Mouse (Mus musculus): ENCODE results near the gene Gm1673.
A peak's percentile ranks its signal among the peaks of the same experiment; 100 is the strongest.
"Not testable (repeated sequence)": the region's sequence is repeated elsewhere in the genome, so short reads cannot be mapped to it uniquely, and the experiment has no call there.

The Gm1673 gene

GRCm38 (mm10) chr5:33983309-33984121, at the start of gene Gm1673:
TSS of gene Gm1673 (plus strand) at chr5:33983433.
- DNase-seq (ENCODE audit: low spot score in 2 of 2), result peak; percentile 45 to 58

DNA sequence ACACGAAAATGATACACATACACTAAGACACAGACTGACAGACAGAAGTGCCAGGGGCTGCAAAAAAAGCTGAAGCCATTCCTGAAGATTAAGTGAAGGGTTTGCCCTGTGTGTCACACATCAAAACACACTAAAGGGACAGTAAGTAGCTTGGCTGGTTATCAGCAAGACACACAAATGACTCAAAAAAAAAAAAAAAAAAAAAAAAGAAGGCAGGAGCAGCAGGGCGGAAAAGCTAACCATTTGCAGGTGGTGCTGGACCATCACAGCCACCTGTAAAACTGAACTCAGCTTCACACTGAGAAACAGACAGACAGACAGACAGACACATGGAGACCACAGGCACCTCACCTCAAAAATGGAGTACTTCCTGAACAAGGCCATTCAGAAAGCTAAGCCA, 49.2 kb upstream of the Gm1673 start:
- no peak for DNase-seq (ENCODE audit: low spot score in 2 of 2)

DNA sequence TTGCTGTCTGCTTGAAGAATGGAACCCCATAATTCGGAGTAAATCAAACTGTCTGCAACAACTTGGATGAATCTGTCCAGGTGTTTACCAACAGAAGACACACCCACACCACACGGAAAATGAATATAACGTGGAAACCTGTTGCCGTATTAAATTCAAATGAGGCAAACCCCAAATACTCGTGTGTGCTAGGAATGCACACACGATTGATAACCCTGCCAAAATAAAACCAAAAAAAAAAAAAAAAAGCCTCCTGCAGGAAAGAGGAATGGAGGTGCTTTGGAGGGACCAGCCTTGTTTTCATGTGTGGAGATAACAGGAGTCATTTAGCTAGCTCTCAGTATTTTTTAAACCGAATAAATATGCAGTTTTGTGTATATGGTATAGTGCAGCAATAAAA, 48.4 kb upstream of the Gm1673 start:
- no peak for DNase-seq (ENCODE audit: low spot score in 2 of 2)

DNA sequence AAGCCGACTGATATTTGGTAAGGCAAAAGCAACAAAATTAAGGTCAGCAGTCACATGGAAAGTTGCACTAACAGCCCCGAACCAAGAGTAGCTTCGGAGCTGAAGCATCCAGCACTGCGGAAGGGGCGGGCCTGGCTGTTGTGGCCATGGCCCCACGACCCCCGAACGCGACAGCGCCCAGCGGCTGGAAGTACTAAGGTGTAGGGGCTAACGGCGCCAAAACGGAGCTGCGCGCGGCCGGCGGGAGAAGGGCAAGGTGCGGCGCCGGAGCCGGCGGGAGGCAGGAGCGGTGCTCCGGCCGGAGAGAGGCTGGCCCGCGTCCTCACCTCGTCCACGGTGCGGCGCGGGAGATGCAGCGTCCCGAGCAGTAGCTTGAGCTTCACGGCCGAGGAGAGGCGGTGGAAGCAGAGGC, 47.5 kb upstream of the Gm1673 start:
- peak in 1 of 2 experiments; percentile 6 for DNase-seq (ENCODE audit: low spot score in 2 of 2)

DNA sequence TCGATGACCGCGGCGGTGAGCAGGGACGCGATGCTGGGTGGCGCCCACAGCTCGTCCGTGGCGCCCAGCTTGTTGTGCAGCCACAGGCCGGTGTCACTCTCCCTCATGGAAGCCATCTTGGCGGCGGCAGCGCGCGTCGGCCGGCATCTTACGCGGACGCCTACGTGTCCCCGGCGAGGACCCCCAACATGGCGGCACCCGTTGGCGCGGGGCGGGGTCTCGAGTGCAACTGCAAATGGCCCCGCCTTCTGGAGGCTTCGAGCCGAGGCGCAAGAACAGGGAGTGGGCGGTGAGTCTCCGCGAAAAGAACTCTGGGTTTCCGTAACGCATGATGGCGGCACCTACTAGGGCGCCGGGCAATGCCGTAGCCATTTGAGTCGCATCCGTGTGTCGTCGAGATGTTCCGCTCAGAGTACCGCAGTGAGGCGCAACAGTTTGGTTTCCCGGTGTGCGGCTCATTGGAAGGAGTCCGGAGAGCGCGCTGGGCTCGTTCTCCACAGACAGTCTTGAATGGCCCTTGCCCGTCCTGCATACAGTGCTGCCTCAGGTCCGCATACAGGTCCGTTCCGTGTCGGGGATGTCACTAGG, 47.0 kb upstream of the Gm1673 start, which contains the start of gene Nelfa:
Gene Nelfa (minus strand): TSS at position 294 of the 588 bp plus-strand sequence.
- DNase-seq (ENCODE audit: low spot score in 2 of 2), result peak; percentile 95 to 98

DNA sequence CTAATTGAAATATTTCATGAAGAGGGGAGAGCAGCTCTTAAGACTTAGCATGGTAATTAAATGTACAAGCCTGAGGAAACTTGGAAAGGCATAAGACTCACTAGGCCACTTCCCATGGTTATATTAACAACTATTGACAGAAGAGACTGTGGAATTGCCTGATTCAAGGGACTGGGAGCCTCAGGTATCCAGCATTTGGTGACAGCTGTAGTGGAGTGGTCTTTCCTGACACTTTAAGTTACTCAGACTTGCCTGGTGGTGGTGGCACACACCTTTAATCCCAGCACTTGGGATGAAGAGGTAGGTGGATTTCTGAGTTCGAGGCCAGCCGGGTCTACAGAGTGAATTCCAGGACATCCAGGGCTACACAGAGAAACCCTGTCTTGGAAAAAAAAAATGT, 46.0 kb upstream of the Gm1673 start:
- no peak for DNase-seq (ENCODE audit: low spot score in 2 of 2)

- DNase-seq (ENCODE audit: low spot score in 2 of 2), result no peak
These were observed 44.8 kb upstream of the Gm1673 start for GRCm38 (mm10) chr5:33938448-33938847.

DNA sequence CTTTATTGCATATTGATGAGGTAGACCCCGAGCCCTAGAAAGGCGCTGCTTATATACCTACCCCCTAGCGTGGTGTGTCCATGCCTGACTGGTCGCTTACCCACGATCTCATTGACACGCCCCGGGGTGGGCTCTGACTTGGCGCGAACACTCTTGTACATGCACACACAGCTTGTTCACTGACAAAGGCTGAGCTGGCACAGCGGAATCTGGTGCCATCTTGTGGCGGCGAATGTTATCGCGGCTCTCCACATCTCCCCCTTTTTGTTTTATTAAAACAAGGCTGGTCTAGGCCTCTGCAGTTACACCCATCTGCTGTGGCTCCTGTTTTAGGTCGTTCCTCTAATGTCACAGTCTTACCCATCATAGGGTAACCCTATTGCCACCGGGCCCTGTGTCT, 36.2 kb upstream of the Gm1673 start:
- not testable (repeated sequence) for DNase-seq (ENCODE audit: low spot score in 2 of 2)

- no peak for DNase-seq (ENCODE audit: low spot score in 2 of 2)
These were observed 34.9 kb upstream of the Gm1673 start for GRCm38 (mm10) chr5:33948314-33948713.

DNA sequence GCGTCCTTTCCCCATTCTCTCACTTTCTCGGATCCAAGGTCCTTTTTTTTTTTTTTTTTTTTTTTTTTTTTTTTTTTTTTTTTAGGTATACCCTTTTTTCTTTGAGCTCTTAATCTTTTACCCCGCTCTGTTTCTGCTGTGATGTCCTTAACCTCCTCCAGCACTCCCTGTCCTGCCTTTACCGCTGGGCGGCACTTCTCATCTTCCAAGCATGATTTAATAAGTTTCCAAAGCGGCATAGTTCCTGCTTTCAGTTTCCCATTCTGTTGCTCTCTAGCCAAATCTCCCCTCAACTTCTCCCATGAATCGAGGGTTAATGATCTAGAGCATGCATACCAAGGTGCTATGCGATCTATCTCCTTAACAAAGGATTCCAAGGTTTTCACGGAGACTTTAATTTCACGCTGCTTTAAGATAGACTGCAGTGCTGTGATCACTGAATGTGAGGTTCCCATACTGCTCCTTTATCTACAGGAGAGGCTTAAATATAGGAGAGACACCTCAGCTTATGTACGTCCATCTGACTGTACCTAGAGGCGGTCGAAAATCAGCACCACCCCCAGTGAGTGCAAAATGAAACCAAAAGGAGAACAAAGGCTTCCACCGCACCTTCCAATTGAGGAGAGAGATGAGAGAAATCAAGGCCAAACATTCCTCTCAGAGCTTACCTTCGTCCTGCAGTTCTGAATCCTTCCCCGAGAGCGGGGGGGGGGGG, 29.6 kb upstream of the Gm1673 start:
- DNase-seq (ENCODE audit: low spot score in 2 of 2), result no peak

GRCm38 (mm10) chr5:33954354-33954753, 28.9 kb upstream of the Gm1673 start:
- DNase-seq (ENCODE audit: low spot score in 2 of 2), result peak; percentile 48 to 62

DNA sequence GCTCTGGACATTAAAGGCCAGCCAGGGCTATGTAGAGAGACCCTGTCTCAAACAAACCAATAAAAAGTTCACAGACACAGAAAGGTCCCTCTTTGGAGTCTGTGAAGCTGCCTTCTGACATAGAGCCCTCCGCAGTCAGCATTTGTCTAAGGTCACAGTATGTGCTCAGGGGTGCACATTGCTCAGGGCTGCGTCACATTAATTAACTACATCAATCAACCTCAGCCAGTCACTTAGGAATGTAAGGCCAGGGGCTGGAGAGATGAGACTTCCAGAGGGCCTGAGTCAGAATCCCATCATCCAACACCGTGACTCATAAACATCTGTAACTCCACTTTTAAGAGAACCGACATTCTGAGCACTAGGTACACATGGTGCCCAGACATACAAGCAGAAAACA, 27.4 kb upstream of the Gm1673 start:
- no peak for DNase-seq (ENCODE audit: low spot score in 2 of 2)

DNA sequence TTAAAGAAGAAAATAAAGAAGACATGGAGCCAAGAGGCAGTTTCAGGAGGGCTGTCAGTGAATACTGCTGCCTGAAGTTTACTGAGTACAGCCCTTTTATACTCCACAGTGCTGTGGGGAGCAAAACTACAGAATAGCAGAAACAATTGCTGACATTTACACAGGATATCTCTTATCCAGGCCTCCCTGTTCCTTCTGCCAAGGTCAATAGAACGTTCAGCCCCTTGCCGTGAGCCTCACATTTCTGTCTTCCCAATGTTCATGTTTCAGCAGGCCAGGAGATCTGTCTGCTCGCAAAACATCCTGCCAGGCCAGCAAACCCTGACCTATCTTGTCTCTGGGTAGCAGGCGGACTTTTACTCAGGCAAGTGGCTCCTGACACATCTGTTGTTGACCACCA, 23.9 kb upstream of the Gm1673 start:
- no peak for DNase-seq (ENCODE audit: low spot score in 2 of 2)

DNA sequence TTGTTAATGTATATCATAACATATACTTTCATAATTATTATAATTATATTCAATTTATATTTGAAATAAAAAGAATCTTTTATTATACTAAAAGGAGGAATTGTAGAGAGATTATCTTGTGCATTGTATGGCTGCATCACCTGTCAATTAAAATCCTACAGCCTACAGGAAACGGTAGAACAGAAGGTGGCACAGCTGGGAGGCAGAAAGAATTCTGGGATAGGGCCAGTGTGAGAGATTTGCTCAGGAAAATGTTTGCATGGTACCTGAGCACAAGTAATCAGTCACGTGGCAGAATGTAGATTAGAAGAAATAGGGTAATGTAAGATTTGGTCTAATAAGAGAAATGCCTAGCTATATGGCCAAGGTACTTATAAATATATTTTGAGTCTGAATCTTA, 8.5 kb upstream of the Gm1673 start:
- DNase-seq (ENCODE audit: low spot score in 2 of 2), result no peak

DNA sequence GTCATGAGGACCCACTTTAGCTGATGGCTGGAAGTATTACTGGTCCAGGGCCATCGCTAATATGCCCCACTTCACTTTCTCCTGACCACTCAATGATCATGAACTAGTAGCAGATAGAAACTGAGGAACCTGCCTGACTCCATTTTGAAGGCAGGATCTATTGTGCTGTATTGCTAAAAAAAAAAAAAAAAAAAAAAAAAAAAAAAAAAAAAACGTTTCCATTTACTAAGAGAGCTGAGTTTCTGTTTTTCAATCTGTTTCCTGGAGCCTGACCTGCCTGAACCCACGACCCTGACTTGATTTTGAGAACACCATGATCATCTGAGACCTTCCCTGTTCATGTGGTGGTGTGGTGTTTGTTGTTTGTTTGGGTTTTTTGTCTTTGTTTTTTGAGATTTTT, 7.0 kb upstream of the Gm1673 start:
- no peak for DNase-seq (ENCODE audit: low spot score in 2 of 2)

DNA sequence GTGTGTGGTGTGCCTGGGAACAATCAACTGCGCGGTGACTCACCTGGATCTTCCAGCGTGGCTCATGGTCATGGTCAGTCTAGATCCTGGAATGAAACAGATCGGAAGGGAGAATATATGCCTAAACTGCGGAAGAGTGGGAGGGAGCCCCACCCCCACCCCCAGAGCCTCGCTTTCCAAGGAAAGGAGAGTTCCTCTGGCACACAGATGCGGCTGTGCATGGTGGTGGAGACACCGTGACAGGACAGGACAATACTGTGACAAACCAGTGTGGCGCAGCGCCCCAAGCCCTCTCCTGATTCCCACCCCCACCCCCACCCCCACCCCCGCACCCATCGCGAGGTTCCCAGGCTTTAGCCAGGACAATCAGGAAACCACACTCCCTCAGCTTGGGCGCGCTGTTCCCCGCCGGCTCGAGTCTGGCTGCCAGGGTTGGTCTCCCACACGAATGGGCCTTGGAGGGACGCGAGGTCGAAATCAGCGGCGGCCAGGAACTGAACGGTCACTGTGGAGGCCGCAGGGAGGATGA, 438 bp upstream of the Gm1673 start:
- no peak for DNase-seq (ENCODE audit: low spot score in 2 of 2)

- DNase-seq (ENCODE audit: low spot score in 2 of 2), result no peak
These were observed 11.7 kb downstream of the Gm1673 start for GRCm38 (mm10) chr5:33994671-33995625.

DNA sequence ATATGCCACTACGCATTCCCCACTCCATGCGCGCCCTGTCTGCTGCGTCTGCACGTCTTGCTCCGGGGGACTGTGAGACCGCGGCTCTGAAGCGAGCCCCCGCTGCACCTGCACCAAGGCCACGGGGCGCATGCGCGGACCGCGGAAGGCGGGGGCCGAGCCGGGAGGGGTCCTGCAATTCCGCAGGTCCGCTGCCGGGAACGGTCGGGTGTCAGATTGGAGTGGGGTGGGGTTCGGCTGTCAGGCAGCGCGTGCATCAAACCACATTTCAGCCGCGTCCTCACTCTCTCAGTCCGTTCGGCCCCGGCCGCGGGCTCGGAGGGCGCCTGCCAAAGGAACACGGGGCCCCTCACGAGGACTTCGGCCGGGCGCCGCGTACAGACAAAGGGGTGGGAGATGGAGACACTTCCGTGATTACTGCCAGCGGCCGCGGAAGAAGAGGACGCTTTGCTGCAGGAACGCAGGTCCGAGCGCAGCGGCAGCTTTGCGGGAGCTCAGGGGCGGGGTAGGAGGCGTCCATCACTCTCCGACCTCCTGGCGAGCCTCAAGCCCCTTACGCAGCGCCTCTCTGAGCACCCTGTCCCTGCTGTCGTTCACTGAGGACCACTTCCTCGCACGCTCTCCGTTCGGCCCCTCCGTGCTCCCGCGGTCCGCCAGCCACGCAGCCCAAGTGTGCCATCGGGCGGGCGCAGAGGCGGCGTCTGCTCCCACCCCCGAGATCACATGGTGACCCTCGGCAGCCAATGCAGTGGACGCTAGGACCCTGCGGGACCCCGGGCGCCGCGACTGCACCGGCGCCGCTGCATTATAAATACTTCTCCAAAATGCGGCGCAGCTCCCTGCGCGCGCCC, 12.8 kb downstream of the Gm1673 start, which contains the start of gene Nat8l:
Gene Nat8l (plus strand): TSS at position 142 of the 851 bp plus-strand sequence.
- DNase-seq (ENCODE audit: low spot score in 2 of 2), result peak in 1 of 2 experiments; percentile 21

- no peak for DNase-seq (ENCODE audit: low spot score in 2 of 2)
These were observed 13.4 kb downstream of the Gm1673 start for GRCm38 (mm10) chr5:33996694-33997045.

- peak in 1 of 2 experiments; percentile 52 for DNase-seq (ENCODE audit: low spot score in 2 of 2)
These were observed 14.0 kb downstream of the Gm1673 start for GRCm38 (mm10) chr5:33997051-33997741.
